Mouse (Mus musculus) thymus, postnatal 14 days (tissue): ENCODE measurements at regions not wholly inside any gene's neighbourhood (a gene's known extent, or its start where the extent isn't known, plus 50 kb on each side); places are given as distances from the start of the nearest gene placed in this dataset.

ENCODE experiments used
- DNase-seq: peaks from one replicate; pipeline ENCODE4 v3.0.0; 2021

GRCm38 (mm10) chr3:126295932-126296331 is 67.6 kb upstream of the Arsj start:
- no peak for DNase-seq

GRCm38 (mm10) chr3:126299257-126299656 is 64.2 kb upstream of the Arsj start:
- DNase-seq = no peak

- DNase-seq = no peak
Measured at GRCm38 (mm10) chr3:126308303-126308702, 55.2 kb upstream of the Arsj start.
